Mouse (Mus musculus): ENCODE data around the gene Olfr1338. TPM values are rescaled to one million over a fixed set of nuclear protein-coding genes. Genes with fewer than 3 reads are reported as not detected.
"Not testable (repeated sequence)": the region's sequence is repeated elsewhere in the genome, so short reads cannot be mapped to it uniquely, and the experiment has no call there.

Gene Olfr1338
- polyA plus RNA-seq (2014; fragmentation: Nextera tagmentation; extraction: Ambion mirVana): not detected in 2 replicates

GRCm38 (mm10) chr4:118758637-118759036 is at the start of gene Olfr1338:
Olfr1338 (minus strand) TSS chr4:118758737.
- Histone ChIP-seq H3K4me3 (ENCODE audit: low read depth, low read length) (no peak within 1 kb of the TSS), H3K27ac (ENCODE audit: low read depth, low read length) (no peak within 1 kb of the TSS), H3K36me3 (ENCODE audit: control insufficient read depth, insufficient read depth, low read length) (no peaks in the 10 kb centered on the region), H3K9ac (ENCODE audit: low read depth, low read length) (no peak within 1 kb of the TSS), H3K9me3 (ENCODE audit: control insufficient read depth, low read length) (no peaks in the 10 kb centered on the region), H3K4me1 (replicated peaks; ENCODE audit: control insufficient read depth, insufficient read depth, low read length) (no peaks in the 10 kb centered on the region), H3K27me3 (ENCODE audit: control insufficient read depth, insufficient read depth, low read length) (no peaks in the 10 kb centered on the region), H3K4me2 (replicated peaks; ENCODE audit: low read depth, low read length) (no peak within 1 kb of the TSS)
- DNase-seq (ENCODE audit: low spot score) (no peak), ATAC-seq (ENCODE audit: low FRiP score) (no peak)
- WGBS: 81% methylated on average over 1 of the region's 1 CpGs

- not testable (repeated sequence) for H3K9ac ChIP-seq (ENCODE audit: low read depth, low read length); H3K36me3 ChIP-seq (ENCODE audit: control insufficient read depth, insufficient read depth, low read length); ATAC-seq (ENCODE audit: low FRiP score); H3K27me3 ChIP-seq (ENCODE audit: control insufficient read depth, insufficient read depth, low read length); DNase-seq (ENCODE audit: low spot score); H3K9me3 ChIP-seq (ENCODE audit: control insufficient read depth, low read length); H3K4me2 ChIP-seq (replicated peaks; ENCODE audit: low read depth, low read length); H3K27ac ChIP-seq (ENCODE audit: low read depth, low read length); H3K4me3 ChIP-seq (ENCODE audit: low read depth, low read length); H3K4me1 ChIP-seq (replicated peaks; ENCODE audit: control insufficient read depth, insufficient read depth, low read length)
These were observed 34.3 kb upstream of the Olfr1338 start for GRCm38 (mm10) chr4:118792796-118793195.

GRCm38 (mm10) chr4:118782486-118782885 is 23.9 kb upstream of the Olfr1338 start, which contains the start of gene Olfr1337:
Olfr1337 (minus strand) TSS chr4:118782586.
- WGBS: 80% methylated on average over 2 of the region's 2 CpGs
- DNase-seq (ENCODE audit: low spot score): no peak

DNA sequence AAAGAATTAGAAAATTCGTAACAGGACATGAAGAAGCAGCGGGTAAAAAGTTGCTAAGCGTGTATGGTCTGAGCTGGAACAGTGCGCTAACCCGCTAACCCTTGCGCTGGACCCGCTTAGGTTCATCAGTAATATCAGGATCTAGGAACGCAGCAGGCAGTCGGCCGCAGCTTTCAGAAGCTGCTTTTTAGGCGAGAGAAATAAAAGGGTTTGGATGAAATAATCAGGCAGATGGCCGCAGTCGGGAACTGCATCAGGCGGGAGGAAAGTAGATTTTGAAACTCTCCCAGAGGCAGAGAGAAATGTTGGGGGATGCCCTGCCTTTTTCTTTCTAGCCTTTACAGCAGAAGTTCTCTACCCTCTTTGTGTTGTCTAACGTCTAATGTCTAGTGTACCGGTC is 16.7 kb downstream of the Olfr1338 start:
- Histone ChIP-seq H3K9ac (ENCODE audit: low read depth, low read length) (no peak overlapping the region), H3K4me2 (replicated peaks; ENCODE audit: low read depth, low read length) (no peak overlapping the region), H3K27ac (ENCODE audit: low read depth, low read length) (no peak overlapping the region), H3K4me1 (replicated peaks; ENCODE audit: control insufficient read depth, insufficient read depth, low read length) (no peaks in the 10 kb centered on the region), H3K27me3 (ENCODE audit: control insufficient read depth, insufficient read depth, low read length) (peaks cover 3% of the 10 kb centered on the region), H3K36me3 (ENCODE audit: control insufficient read depth, insufficient read depth, low read length) (no peaks in the 10 kb centered on the region), H3K4me3 (ENCODE audit: low read depth, low read length) (no peak overlapping the region), H3K9me3 (ENCODE audit: control insufficient read depth, low read length) (no peaks in the 10 kb centered on the region; the same call in 1 of the 2 replicates)
- DNase-seq (ENCODE audit: low spot score): no peak
- no peak for ATAC-seq (ENCODE audit: low FRiP score)
- WGBS: 6% methylated on average over 16 of the region's 16 CpGs

More at GRCm38 (mm10) chr4:118782486-118782885, 23.9 kb upstream of the Olfr1338 start, which contains the start of gene Olfr1337:
- H3K4me1 ChIP-seq (replicated peaks; ENCODE audit: control insufficient read depth, insufficient read depth, low read length): no peaks in the 10 kb centered on the region
- H3K9ac ChIP-seq (ENCODE audit: low read depth, low read length): no peak within 1 kb of the TSS
- no peak within 1 kb of the TSS for H3K27ac ChIP-seq (ENCODE audit: low read depth, low read length)
- H3K4me3 ChIP-seq (ENCODE audit: low read depth, low read length): no peak within 1 kb of the TSS
- H3K27me3 ChIP-seq (ENCODE audit: control insufficient read depth, insufficient read depth, low read length): no peaks in the 10 kb centered on the region
- no peak for ATAC-seq (ENCODE audit: low FRiP score)
- no peak within 1 kb of the TSS for H3K4me2 ChIP-seq (replicated peaks; ENCODE audit: low read depth, low read length)
- no peaks in the 10 kb centered on the region for H3K36me3 ChIP-seq (ENCODE audit: control insufficient read depth, insufficient read depth, low read length)
- H3K9me3 ChIP-seq (ENCODE audit: control insufficient read depth, low read length): no peaks in the 10 kb centered on the region

DNA sequence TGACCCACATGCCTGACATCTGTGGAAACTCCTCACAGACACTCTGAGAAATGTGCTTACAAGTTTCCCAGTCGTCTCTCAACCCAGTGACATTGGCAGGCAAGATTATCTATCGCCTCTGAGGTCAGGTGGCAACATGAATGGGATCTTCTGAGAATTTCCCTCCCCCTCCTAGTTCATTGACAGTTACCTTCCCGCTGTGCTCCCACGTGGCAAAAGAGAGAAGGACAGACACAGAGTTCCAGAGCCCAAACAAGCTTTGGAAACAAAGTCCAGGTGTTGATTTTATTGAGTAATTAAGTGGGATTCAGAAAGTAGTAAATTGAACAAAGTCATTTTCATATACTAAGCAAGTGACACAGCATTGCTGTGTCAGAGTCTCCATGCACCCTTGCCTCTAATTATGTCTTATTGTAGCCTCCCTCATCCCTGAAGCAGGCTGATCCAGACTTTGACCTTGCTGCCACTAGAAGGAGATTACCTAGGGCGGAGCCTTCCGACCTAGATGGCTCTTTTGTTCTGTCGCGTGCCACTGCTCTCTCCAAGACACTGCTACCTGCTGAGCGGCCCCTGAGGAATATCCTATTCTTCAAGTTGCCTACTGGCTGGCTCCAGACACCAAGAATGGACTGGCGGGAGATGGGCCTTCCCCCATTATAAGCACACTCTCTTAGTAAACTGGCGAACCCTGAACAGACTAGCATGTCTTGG is 17.4 kb downstream of the Olfr1338 start:
- H3K4me3 ChIP-seq (ENCODE audit: low read depth, low read length): no peak overlapping the region
- 4% methylated on average over 11 of the region's 11 CpGs for WGBS
- no peak overlapping the region for H3K4me2 ChIP-seq (replicated peaks; ENCODE audit: low read depth, low read length)
- H3K27ac ChIP-seq (ENCODE audit: low read depth, low read length): no peak overlapping the region
- H3K9me3 ChIP-seq (ENCODE audit: control insufficient read depth, low read length): no peaks in the 10 kb centered on the region; the same call in 1 of the 2 replicates
- no peaks in the 10 kb centered on the region for H3K36me3 ChIP-seq (ENCODE audit: control insufficient read depth, insufficient read depth, low read length)
- peaks cover 3% of the 10 kb centered on the region for H3K27me3 ChIP-seq (ENCODE audit: control insufficient read depth, insufficient read depth, low read length)
- H3K4me1 ChIP-seq (replicated peaks; ENCODE audit: control insufficient read depth, insufficient read depth, low read length): no peaks in the 10 kb centered on the region
- H3K9ac ChIP-seq (ENCODE audit: low read depth, low read length): no peak overlapping the region
- no peak for ATAC-seq (ENCODE audit: low FRiP score)
- peak; percentile 0 for DNase-seq (ENCODE audit: low spot score)

- 67% methylated on average over 3 of the region's 3 CpGs for WGBS
- no peak for ATAC-seq (ENCODE audit: low FRiP score)
- H3K4me1 ChIP-seq (replicated peaks; ENCODE audit: control insufficient read depth, insufficient read depth, low read length): no peaks in the 10 kb centered on the region
These were observed 19.0 kb downstream of the Olfr1338 start for GRCm38 (mm10) chr4:118739574-118739973.

GRCm38 (mm10) chr4:118731875-118732274 is 26.7 kb downstream of the Olfr1338 start, which contains the start of gene Olfr1339:
Olfr1339 (plus strand) TSS chr4:118732175.
- Histone ChIP-seq H3K4me1 (replicated peaks; ENCODE audit: control insufficient read depth, insufficient read depth, low read length) (no peaks in the 10 kb centered on the region), H3K36me3 (ENCODE audit: control insufficient read depth, insufficient read depth, low read length) (no peaks in the 10 kb centered on the region), H3K4me2 (replicated peaks; ENCODE audit: low read depth, low read length) (no peak within 1 kb of the TSS), H3K9me3 (ENCODE audit: control insufficient read depth, low read length) (no peaks in the 10 kb centered on the region), H3K27me3 (ENCODE audit: control insufficient read depth, insufficient read depth, low read length) (no peaks in the 10 kb centered on the region), H3K27ac (ENCODE audit: low read depth, low read length) (no peak within 1 kb of the TSS), H3K4me3 (ENCODE audit: low read depth, low read length) (no peak within 1 kb of the TSS), H3K9ac (ENCODE audit: low read depth, low read length) (no peak within 1 kb of the TSS)
- WGBS: 100% methylated on average over 1 of the region's 1 CpGs
- ATAC-seq (ENCODE audit: low FRiP score) (no peak), DNase-seq (ENCODE audit: low spot score) (no peak)

More at GRCm38 (mm10) chr4:118739574-118739973, 19.0 kb downstream of the Olfr1338 start:
- Histone ChIP-seq H3K27ac (ENCODE audit: low read depth, low read length) (no peak overlapping the region), H3K36me3 (ENCODE audit: control insufficient read depth, insufficient read depth, low read length) (no peaks in the 10 kb centered on the region), H3K9ac (ENCODE audit: low read depth, low read length) (no peak overlapping the region), H3K9me3 (ENCODE audit: control insufficient read depth, low read length) (no peaks in the 10 kb centered on the region), H3K4me2 (replicated peaks; ENCODE audit: low read depth, low read length) (no peak overlapping the region), H3K4me3 (ENCODE audit: low read depth, low read length) (no peak overlapping the region), H3K27me3 (ENCODE audit: control insufficient read depth, insufficient read depth, low read length) (peaks cover 3% of the 10 kb centered on the region)
- no peak for DNase-seq (ENCODE audit: low spot score)

DNA sequence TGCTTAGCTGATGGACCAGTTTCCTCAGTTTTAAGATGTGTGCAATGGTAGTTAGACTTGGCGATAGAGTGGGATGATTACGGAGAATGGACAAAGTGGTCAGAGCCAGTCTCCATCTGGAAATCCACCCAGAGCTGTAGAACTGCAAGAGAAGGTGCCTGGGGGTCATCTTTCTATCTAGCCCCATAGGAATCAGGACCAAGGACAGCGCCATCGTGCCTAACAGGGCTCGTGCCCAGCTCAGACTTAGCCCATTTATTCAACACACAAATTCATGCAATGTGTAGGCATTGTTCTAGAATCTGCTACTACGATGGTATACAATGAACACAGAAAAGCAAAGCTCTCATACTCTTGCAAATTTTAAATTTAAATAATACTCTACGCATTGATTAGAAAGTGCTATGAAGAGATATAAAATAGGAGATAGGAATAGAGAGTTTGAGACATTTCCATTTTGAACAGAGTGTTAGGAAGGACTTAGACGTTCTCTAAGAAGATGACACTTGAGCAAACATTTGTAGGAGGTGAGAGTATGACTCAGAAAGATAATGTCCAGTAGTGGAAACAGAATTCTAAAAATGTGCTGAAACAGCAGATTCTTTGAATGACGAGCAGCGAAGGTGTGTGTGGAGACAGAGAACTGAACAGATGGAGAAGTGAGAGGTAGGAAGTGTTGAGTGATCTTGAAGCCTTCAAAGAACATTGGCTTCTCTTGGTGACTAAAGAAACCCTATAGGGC is 36.6 kb downstream of the Olfr1338 start:
- Histone ChIP-seq H3K36me3 (ENCODE audit: control insufficient read depth, insufficient read depth, low read length) (no peaks in the 10 kb centered on the region), H3K27ac (ENCODE audit: low read depth, low read length) (no peak overlapping the region), H3K4me1 (replicated peaks; ENCODE audit: control insufficient read depth, insufficient read depth, low read length) (no peaks in the 10 kb centered on the region), H3K4me3 (ENCODE audit: low read depth, low read length) (no peak overlapping the region), H3K4me2 (replicated peaks; ENCODE audit: low read depth, low read length) (no peak overlapping the region), H3K9me3 (ENCODE audit: control insufficient read depth, low read length) (no peaks in the 10 kb centered on the region), H3K27me3 (ENCODE audit: control insufficient read depth, insufficient read depth, low read length) (no peaks in the 10 kb centered on the region), H3K9ac (ENCODE audit: low read depth, low read length) (no peak overlapping the region)
- 57% methylated on average over 10 of the region's 10 CpGs for WGBS
- DNase-seq (ENCODE audit: low spot score) (peak; percentile 49), ATAC-seq (ENCODE audit: low FRiP score) (no peak)
